Mouse (Mus musculus): ENCODE data around the gene St5. TPM values are rescaled to one million over a fixed set of nuclear protein-coding genes. Genes with fewer than 3 reads are reported as not detected.

St5 gene
- polyA plus RNA-seq (2011; ENCODE audit: insufficient read depth, insufficient read length, low read depth, missing spikeins), result 36.7 and 42.2 TPM in 2 replicates

DNA sequence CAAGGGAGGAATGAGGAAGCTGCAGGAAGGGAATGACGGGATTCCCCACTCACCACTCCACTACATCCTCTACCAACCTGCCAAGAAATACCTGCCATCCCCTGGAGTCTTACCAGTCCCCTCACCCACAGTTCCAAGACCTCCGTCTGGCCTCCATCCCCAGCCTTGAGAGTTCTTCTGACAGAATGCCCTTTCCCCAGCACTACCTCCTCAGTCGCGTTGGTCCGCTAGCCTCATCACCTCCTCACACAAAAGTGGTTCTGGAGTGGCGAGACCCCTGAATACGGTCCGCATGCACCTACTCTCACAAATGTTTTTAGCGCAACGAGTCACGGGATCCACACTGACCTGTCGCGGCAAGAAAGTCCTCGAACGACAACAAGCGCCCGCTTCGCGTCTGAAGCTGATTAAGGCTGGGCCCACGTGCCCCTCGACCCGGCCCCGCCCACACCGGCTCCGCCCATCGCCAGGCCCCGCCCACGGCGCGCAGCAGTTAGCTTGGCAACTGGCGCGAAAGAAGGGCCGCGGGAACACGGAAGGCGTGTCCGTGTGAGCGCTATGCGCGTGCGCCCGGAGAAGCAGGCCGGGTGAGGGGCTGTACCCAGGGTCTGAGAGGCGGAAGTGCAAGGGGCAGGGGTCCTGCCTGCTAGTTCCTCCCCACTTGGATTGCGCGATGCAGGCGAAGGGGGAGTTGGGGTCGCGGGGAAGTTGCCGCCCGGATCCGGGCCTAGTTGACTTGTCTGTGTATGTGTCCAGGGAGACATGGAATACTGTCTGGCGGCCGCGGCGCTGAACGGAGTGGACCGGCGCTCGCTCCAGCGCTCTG lies at the start of gene St5, which contains the start of gene Akip1:
TSS of gene St5 (minus strand) at position 416 of the 826 bp plus-strand sequence.
TSS of gene Akip1 (plus strand) at position 501 of the 826 bp plus-strand sequence.
- H3K9me3 ChIP-seq (replicated peaks; ENCODE audit: control insufficient read depth, insufficient read depth, low read length, poor library complexity, severe bottlenecking), result no peaks in the 10 kb centered on the region
- H3K4me3 ChIP-seq (ENCODE audit: low read depth, low read length), result peak within 1 kb of the TSS; percentile 72
- peaks cover 9% of the 10 kb centered on the region for H3K36me3 ChIP-seq (ENCODE audit: control insufficient read depth, insufficient read depth, low read length, poor library complexity, severe bottlenecking)
- peak within 1 kb of the TSS; percentile 82 for H3K9ac ChIP-seq (ENCODE audit: low read depth, poor library complexity, severe bottlenecking)
- no peaks in the 10 kb centered on the region for H3K27me3 ChIP-seq (ENCODE audit: control insufficient read depth, insufficient read depth, low read length, poor library complexity, severe bottlenecking)
- no peak within 1 kb of the TSS; the same call in 1 of the 2 replicates for H3K27ac ChIP-seq (ENCODE audit: insufficient read depth, low read length)
- TF ChIP-seq POLR2A (IDR thresholded peaks at IDR 0.05; ENCODE audit: insufficient read depth, low read length) (peak; percentile 45), CTCF (IDR thresholded peaks at IDR 0.05; ENCODE audit: low read depth, low read length) (no peak)
- no peaks in the 10 kb centered on the region for H3K4me1 ChIP-seq (ENCODE audit: control insufficient read depth, insufficient read depth, low read length)

- Histone ChIP-seq H3K9me3 (replicated peaks; ENCODE audit: control insufficient read depth, insufficient read depth, low read length, poor library complexity, severe bottlenecking) (no peaks in the 10 kb centered on the region), H3K27me3 (ENCODE audit: control insufficient read depth, insufficient read depth, low read length, poor library complexity, severe bottlenecking) (no peaks in the 10 kb centered on the region), H3K27ac (ENCODE audit: insufficient read depth, low read length) (no peak within 1 kb of the TSS), H3K4me3 (ENCODE audit: low read depth, low read length) (peak within 1 kb of the TSS; percentile 90), H3K36me3 (ENCODE audit: control insufficient read depth, insufficient read depth, low read length, poor library complexity, severe bottlenecking) (no peaks in the 10 kb centered on the region), H3K9ac (ENCODE audit: low read depth, poor library complexity, severe bottlenecking) (peak within 1 kb of the TSS; percentile 88), H3K4me1 (ENCODE audit: control insufficient read depth, insufficient read depth, low read length) (no peaks in the 10 kb centered on the region)
- no peak for TF ChIP-seq POLR2A (IDR thresholded peaks at IDR 0.05; ENCODE audit: insufficient read depth, low read length)
- no peak for TF ChIP-seq EP300 (IDR thresholded peaks at IDR 0.05; ENCODE audit: insufficient read depth, low read depth, low read length)
- TF ChIP-seq CTCF (IDR thresholded peaks at IDR 0.05; ENCODE audit: low read depth, low read length), result no peak
Observed at GRCm38 (mm10) chr7:109752008-109752925, 48.9 kb upstream of the St5 start, which contains the start of gene Tmem9b. Tmem9b (minus strand) TSS chr7:109752875.

DNA sequence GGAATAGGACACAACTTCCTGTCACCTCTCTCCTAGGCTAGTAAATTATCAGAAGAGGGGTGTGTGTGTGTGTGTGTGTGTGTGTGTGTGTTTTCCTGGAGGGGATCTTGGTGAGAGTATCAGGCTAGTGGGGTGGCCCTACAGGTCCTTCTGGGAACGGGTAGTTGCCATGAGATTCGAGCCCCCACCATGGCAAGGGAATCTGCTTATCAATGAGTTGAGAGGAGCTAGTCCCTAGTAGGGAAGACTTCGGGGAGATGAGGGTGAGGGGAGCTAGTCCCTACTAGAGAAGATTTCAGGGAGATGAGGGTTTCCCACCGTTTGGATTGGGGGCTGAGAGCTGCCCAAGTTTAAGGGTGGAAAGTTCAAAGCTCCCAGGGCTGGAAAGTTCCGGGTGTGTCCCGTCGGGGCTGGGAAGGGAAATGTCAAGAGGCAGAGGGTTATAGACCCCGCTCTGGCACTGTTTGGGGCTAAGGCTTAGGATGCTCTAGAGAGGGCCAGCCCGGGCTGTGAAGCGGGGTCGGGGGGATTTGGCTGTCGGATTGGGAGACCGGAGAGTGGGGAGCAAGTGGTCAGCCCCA lies 48.1 kb upstream of the St5 start:
- TF ChIP-seq POLR2A (IDR thresholded peaks at IDR 0.05; ENCODE audit: insufficient read depth, low read length) (no peak), CTCF (IDR thresholded peaks at IDR 0.05; ENCODE audit: low read depth, low read length) (no peak), EP300 (IDR thresholded peaks at IDR 0.05; ENCODE audit: insufficient read depth, low read depth, low read length) (no peak)
- H3K4me3 ChIP-seq (ENCODE audit: low read depth, low read length), result peak overlapping the region; percentile 90
- H3K27ac ChIP-seq (ENCODE audit: insufficient read depth, low read length), result no peak overlapping the region

DNA sequence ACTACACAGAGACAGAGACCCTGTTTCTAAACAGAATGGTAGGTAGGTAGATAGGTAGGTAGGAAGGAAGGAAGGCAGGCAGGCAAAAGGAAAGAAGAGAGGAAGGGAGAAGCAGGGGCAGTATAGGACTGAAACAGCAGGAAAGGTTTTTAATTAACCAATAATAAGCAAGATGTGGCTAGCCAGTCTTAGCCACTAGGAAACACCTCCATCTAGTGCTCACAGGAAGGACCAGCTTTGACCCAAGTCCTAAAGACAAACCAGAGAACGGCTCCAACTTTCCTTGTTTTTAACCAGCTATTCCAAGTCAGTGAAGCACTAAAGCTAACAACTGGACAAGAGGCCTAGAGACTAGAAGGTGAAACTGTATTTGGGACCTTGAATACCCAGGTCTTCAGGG lies 44.3 kb upstream of the St5 start:
- Histone ChIP-seq H3K27ac (ENCODE audit: insufficient read depth, low read length) (no peak overlapping the region), H3K27me3 (ENCODE audit: control insufficient read depth, insufficient read depth, low read length, poor library complexity, severe bottlenecking) (no peaks in the 10 kb centered on the region), H3K4me3 (ENCODE audit: low read depth, low read length) (no peak overlapping the region), H3K9ac (ENCODE audit: low read depth, poor library complexity, severe bottlenecking) (no peak overlapping the region), H3K4me1 (ENCODE audit: control insufficient read depth, insufficient read depth, low read length) (no peaks in the 10 kb centered on the region), H3K36me3 (ENCODE audit: control insufficient read depth, insufficient read depth, low read length, poor library complexity, severe bottlenecking) (no peaks in the 10 kb centered on the region), H3K9me3 (replicated peaks; ENCODE audit: control insufficient read depth, insufficient read depth, low read length, poor library complexity, severe bottlenecking) (no peaks in the 10 kb centered on the region)
- TF ChIP-seq EP300 (IDR thresholded peaks at IDR 0.05; ENCODE audit: insufficient read depth, low read depth, low read length) (no peak), POLR2A (IDR thresholded peaks at IDR 0.05; ENCODE audit: insufficient read depth, low read length) (no peak), CTCF (IDR thresholded peaks at IDR 0.05; ENCODE audit: low read depth, low read length) (no peak)

More for the DNA sequence above, 48.1 kb upstream of the St5 start:
- peak overlapping the region; percentile 88 for H3K9ac ChIP-seq (ENCODE audit: low read depth, poor library complexity, severe bottlenecking)
- no peaks in the 10 kb centered on the region for H3K36me3 ChIP-seq (ENCODE audit: control insufficient read depth, insufficient read depth, low read length, poor library complexity, severe bottlenecking)
- H3K9me3 ChIP-seq (replicated peaks; ENCODE audit: control insufficient read depth, insufficient read depth, low read length, poor library complexity, severe bottlenecking), result no peaks in the 10 kb centered on the region
- H3K4me1 ChIP-seq (ENCODE audit: control insufficient read depth, insufficient read depth, low read length), result no peaks in the 10 kb centered on the region
- H3K27me3 ChIP-seq (ENCODE audit: control insufficient read depth, insufficient read depth, low read length, poor library complexity, severe bottlenecking), result no peaks in the 10 kb centered on the region

DNA sequence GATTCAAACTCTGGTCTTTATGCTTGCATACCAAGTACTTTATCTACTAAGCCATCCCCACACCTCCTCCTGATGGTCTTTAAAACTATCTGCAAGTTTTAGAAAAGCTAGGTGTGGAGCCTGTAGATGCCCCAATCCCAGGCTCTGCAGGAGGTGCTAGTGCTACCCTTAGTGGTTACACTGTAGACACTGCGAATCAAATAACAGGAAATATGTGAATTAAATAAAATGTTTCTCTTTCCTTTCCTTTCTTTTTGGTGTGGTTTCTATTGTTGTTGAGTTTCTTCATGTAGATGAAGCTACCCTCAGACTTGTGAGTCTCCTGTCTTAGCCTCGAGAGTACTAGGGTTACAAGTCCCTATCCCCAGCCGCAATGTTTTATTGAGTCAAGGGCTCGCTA lies 38.3 kb upstream of the St5 start:
- TF ChIP-seq CTCF (IDR thresholded peaks at IDR 0.05; ENCODE audit: low read depth, low read length) (no peak), POLR2A (IDR thresholded peaks at IDR 0.05; ENCODE audit: insufficient read depth, low read length) (no peak), EP300 (IDR thresholded peaks at IDR 0.05; ENCODE audit: insufficient read depth, low read depth, low read length) (no peak)
- no peaks in the 10 kb centered on the region for H3K36me3 ChIP-seq (ENCODE audit: control insufficient read depth, insufficient read depth, low read length, poor library complexity, severe bottlenecking)
- H3K4me3 ChIP-seq (ENCODE audit: low read depth, low read length), result no peak overlapping the region
- no peaks in the 10 kb centered on the region for H3K9me3 ChIP-seq (replicated peaks; ENCODE audit: control insufficient read depth, insufficient read depth, low read length, poor library complexity, severe bottlenecking)
- H3K27me3 ChIP-seq (ENCODE audit: control insufficient read depth, insufficient read depth, low read length, poor library complexity, severe bottlenecking), result no peaks in the 10 kb centered on the region; the same call in 1 of the 2 replicates
- no peak overlapping the region for H3K27ac ChIP-seq (ENCODE audit: insufficient read depth, low read length)
- H3K4me1 ChIP-seq (ENCODE audit: control insufficient read depth, insufficient read depth, low read length), result no peaks in the 10 kb centered on the region
- H3K9ac ChIP-seq (ENCODE audit: low read depth, poor library complexity, severe bottlenecking), result no peak overlapping the region

Measured in ES-Bruce4 (cell line).